ENCODE assay signal across 13 mouse cellular contexts in genomic region chr6:117563704-117564103, GRCm38 (mm10).
DNase-seq lines count a peak whose midpoint lies in the region; ATAC-seq and TF ChIP-seq lines count a peak whose summit lies in the region.
"Had no signal": no experiment of that assay in that cellular context is flagged by ENCODE, and none has a peak within 500 bp of the region (broad histone marks: within the 10 kb centered on the region; RNA-seq: fewer than 3 reads in every experiment).

No protein-coding gene starts in this region.

- peaks cover 25% of the 10 kb centered on the region for H3K4me1 ChIP-seq in heart, embryonic 11.5 days (ENCODE audit: control insufficient read depth, insufficient read depth, low read length)
- no peaks in the 10 kb centered on the region; the same call in 1 of the 2 replicates for H3K4me1 ChIP-seq in lung, postnatal 0 days (ENCODE audit: insufficient read depth, low read depth, low read length)
- H3K4me1 ChIP-seq in embryonic fibroblast, embryonic 13.5 days (ENCODE audit: control insufficient read depth, insufficient read depth, low read length): peaks cover 8% of the 10 kb centered on the region
- H3K4me1 ChIP-seq: neural tube, embryonic 12.5 days had no signal

- H3K4me3 ChIP-seq in heart, embryonic 11.5 days (ENCODE audit: low read depth, low read length): no peak overlapping the region
- H3K4me3 ChIP-seq in lung, postnatal 0 days (ENCODE audit: low read depth, low read length): no peak overlapping the region
- no peak overlapping the region for H3K4me3 ChIP-seq in embryonic fibroblast, embryonic 13.5 days (ENCODE audit: insufficient read depth, low read length)
- H3K4me3 ChIP-seq: neural tube, embryonic 12.5 days had no signal

- H3K27ac ChIP-seq in heart, embryonic 11.5 days (ENCODE audit: low read depth, low read length): no peak overlapping the region
- no peak overlapping the region for H3K27ac ChIP-seq in lung, postnatal 0 days (ENCODE audit: low read length)
- H3K27ac ChIP-seq in embryonic fibroblast, embryonic 13.5 days (ENCODE audit: insufficient read depth, low read length): 0 out of 2 replicates have a peak overlapping the region, but pooled peaks have one; percentile 21
- H3K27ac ChIP-seq: neural tube, embryonic 12.5 days had no signal

- TF ChIP-seq EP300 in lung, postnatal 0 days (IDR thresholded peaks at IDR 0.05): no peak

- no peak for TF ChIP-seq CTCF in lung, postnatal 0 days (IDR thresholded peaks at IDR 0.05)
- TF ChIP-seq CTCF in embryonic fibroblast, embryonic 13.5 days (IDR thresholded peaks at IDR 0.05; ENCODE audit: borderline replicate concordance, insufficient read depth, low read length): no peak

- peaks cover 4% of the 10 kb centered on the region for H3K27me3 ChIP-seq in heart, embryonic 11.5 days (ENCODE audit: control insufficient read depth, insufficient read depth, low read length)
- H3K27me3 ChIP-seq in lung, postnatal 0 days (replicated peaks; ENCODE audit: insufficient read depth, low read length): no peaks in the 10 kb centered on the region

- H3K36me3 ChIP-seq in heart, embryonic 11.5 days (ENCODE audit: control insufficient read depth, insufficient read depth, low read length): no peaks in the 10 kb centered on the region
- no peaks in the 10 kb centered on the region for H3K36me3 ChIP-seq in lung, postnatal 0 days (ENCODE audit: insufficient read depth, low read length)
- H3K36me3 ChIP-seq: neural tube, embryonic 12.5 days had no signal

- no peak overlapping the region for H3K4me2 ChIP-seq in heart, embryonic 11.5 days
- H3K4me2 ChIP-seq in lung, postnatal 0 days (replicated peaks; ENCODE audit: low read depth, low read length): no peak overlapping the region
- H3K4me2 ChIP-seq: neural tube, embryonic 12.5 days had no signal

- no peaks in the 10 kb centered on the region for H3K9me3 ChIP-seq in heart, embryonic 11.5 days (replicated peaks; ENCODE audit: control insufficient read depth, low read length)
- H3K9me3 ChIP-seq in lung, postnatal 0 days (ENCODE audit: low read length): no peaks in the 10 kb centered on the region
- H3K9me3 ChIP-seq: neural tube, embryonic 12.5 days had no signal

- DNase-seq in heart, adult 11 months: peak; percentile 79
- peak; percentile 21 for DNase-seq in lung, postnatal 0 days (ENCODE audit: low spot score)
- no peak for DNase-seq in lung, postnatal 4 days
- peak; percentile 16 to 27 for DNase-seq in right cerebral cortex, postnatal 36 days (ENCODE audit: low spot score in 2 of 2)
- DNase-seq in ovary, adult 18-20 months (ENCODE audit: low spot score): no peak
- DNase-seq: cerebellum, postnatal 36 days; gastrocnemius, postnatal 36 days; spleen, adult 18-20 months; thymus, adult 18-20 months had no signal

- ATAC-seq in heart, embryonic 11.5 days (replicated peaks; ENCODE audit: insufficient number of reproducible peaks, low FRiP score, low TSS enrichment): no peak
- no peak for ATAC-seq in lung, postnatal 0 days
- ATAC-seq: CD4-positive, CD25-positive, alpha-beta regulatory T cell, adult 4 months had no signal

- TF ChIP-seq POLR2A in embryonic fibroblast, embryonic 13.5 days (IDR thresholded peaks at IDR 0.05; ENCODE audit: low read depth, low read length): no peak

- no peak overlapping the region for H3K9ac ChIP-seq in heart, embryonic 11.5 days (ENCODE audit: low read depth, low read length)
- no peak overlapping the region for H3K9ac ChIP-seq in lung, postnatal 0 days (replicated peaks; ENCODE audit: low read depth)
- H3K9ac ChIP-seq: neural tube, embryonic 12.5 days had no signal

- WGBS in heart, embryonic 11.5 days (ENCODE audit: insufficient replicate concordance): 77% methylated on average over 1 of the region's 1 CpGs
- 84% methylated on average over 1 of the region's 1 CpGs for WGBS in lung, postnatal 0 days

Comparison
In these comparisons a context has a peak if more than half of its experiments do, and no peak if none do; other contexts are left out.
1. DNase-seq: peak in heart, adult 11 months (single experiment), lung, postnatal 0 days (single experiment) and right cerebral cortex, postnatal 36 days (2 of 2); none in lung, postnatal 4 days (0 of 2) and ovary, adult 18-20 months (single experiment).